Mouse (Mus musculus) stomach, postnatal 0 days (tissue): ENCODE measurements around the gene Rpl24. TPM values are rescaled to one million over a fixed set of nuclear protein-coding genes. Genes with fewer than 3 reads are reported as not detected.
"Not testable (repeated sequence)": the region's sequence is repeated elsewhere in the genome, so short reads cannot be mapped to it uniquely, and the experiment has no call there.

Source experiments
- ATAC-seq: fragments of 200-750 bp; cut with Nextera tagmentation; 2 replicates; pipeline ENCODE4 v1.8.0; 2017; ENCODE audit not compliant: low FRiP score, low TSS enrichment
- DNase-seq: peaks from one replicate; pipeline ENCODE4 v3.0.0-alpha.2; 2016; ENCODE audit warnings: low spot score
- H3K27ac ChIP-seq: fragments of 300-500 bp; sonication (generic); replicated peaks from 2 replicates; pipeline ENCODE4 v1.5.1; 2014; ENCODE audit warnings: mild to moderate bottlenecking, control low read depth
- H3K27me3 ChIP-seq: fragments of 300-500 bp; sonication (generic); 2 replicates; pipeline ENCODE4 v1.6.1; 2014; ENCODE audit warnings: low read length; ENCODE audit not compliant: control insufficient read depth, insufficient read depth
- H3K36me3 ChIP-seq: fragments of 300-500 bp; sonication (generic); 2 replicates; pipeline ENCODE4 v1.6.1; 2014; ENCODE audit warnings: low read length, mixed read lengths; ENCODE audit not compliant: control insufficient read depth, insufficient read depth
- H3K4me1 ChIP-seq: fragments of 300-500 bp; sonication (generic); replicated peaks from 2 replicates; pipeline ENCODE4 v1.6.1; 2014; ENCODE audit warnings: antibody characterized with exemption; ENCODE audit not compliant: control insufficient read depth, insufficient read depth
- H3K4me2 ChIP-seq: fragments of 300-500 bp; sonication (generic); replicated peaks from 2 replicates; pipeline ENCODE4 v1.6.1; 2014; ENCODE audit warnings: low read depth, mild to moderate bottlenecking, control low read depth, moderate library complexity
- H3K4me3 ChIP-seq: fragments of 300-500 bp; sonication (generic); 2 replicates; pipeline ENCODE4 v1.5.1; 2014; ENCODE audit warnings: low read depth, low read length, control low read depth
- H3K9ac ChIP-seq: fragments of 300-500 bp; sonication (generic); 2 replicates; pipeline ENCODE4 v1.6.1; 2014; ENCODE audit warnings: mild to moderate bottlenecking, low read length, control low read depth, mixed read lengths
- H3K9me3 ChIP-seq: fragments of 300-500 bp; sonication (generic); 2 replicates; pipeline ENCODE4 v1.6.1; 2016; ENCODE audit warnings: low read length; ENCODE audit not compliant: control insufficient read depth
- CTCF ChIP-seq: IDR thresholded peaks from 2 replicates; pipeline ENCODE4 v1.5.1; 2016; ENCODE audit warnings: antibody characterized with exemption, low read depth, mild to moderate bottlenecking, moderate library complexity
- EP300 ChIP-seq: optimal IDR thresholded peaks from 2 replicates; pipeline ENCODE3; 2016; ENCODE audit warnings: antibody characterized with exemption
- WGBS: fragments of 180-500 bp; shearing (Covaris S2); extraction: QIAGEN DNeasy Blood & Tissue Kit; methylation state at CpG from one replicate; pipeline ENCODE4 v1.1.7; 2014; 5-methylcytosine and 5-hydroxymethylcytosine counted together
- polyA plus RNA-seq: library from polyadenylated mRNA; unstranded; fragments of >200 nt; fragmentation: Nextera tagmentation; extraction: Ambion mirVana; gene quantifications from 2 replicates; pipeline ENCODE4 v1.2.1, GENCODE M21; 2015

Gene Rpl24
- polyA plus RNA-seq, 1 experiment from 2014 or later: 770 TPM

DNA sequence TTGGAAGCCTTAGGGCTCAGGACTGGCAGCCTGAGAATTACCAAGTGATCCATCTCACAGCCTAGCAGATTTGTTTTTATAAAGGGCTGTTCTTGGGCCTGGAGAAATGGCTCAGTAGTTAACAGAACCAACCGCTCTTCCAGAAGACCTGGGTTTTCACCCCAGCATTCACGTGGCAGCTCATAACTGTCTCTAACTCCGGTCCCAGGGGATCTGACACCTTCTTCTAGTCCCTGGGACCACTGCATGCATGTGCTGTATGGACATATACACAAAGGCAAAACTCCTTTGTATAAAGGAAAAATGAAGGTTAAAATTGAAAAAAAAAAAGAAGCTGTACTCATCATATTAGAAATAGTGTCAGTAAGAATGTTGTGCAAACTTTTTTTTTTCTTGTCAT lies 15.6 kb upstream of the Rpl24 start:
- WGBS: 64% methylated on average over 3 of the region's 3 CpGs
- Histone ChIP-seq H3K4me1 (no peaks in the 10 kb centered on the region), H3K36me3 (no peaks in the 10 kb centered on the region), H3K27ac (no peak overlapping the region), H3K4me2 (no peak overlapping the region), H3K9ac (no peak overlapping the region), H3K9me3 (no peaks in the 10 kb centered on the region), H3K27me3 (no peaks in the 10 kb centered on the region), H3K4me3 (no peak overlapping the region)
- ATAC-seq (no peak), DNase-seq (no peak)
- TF ChIP-seq CTCF (no peak), EP300 (no peak)

DNA sequence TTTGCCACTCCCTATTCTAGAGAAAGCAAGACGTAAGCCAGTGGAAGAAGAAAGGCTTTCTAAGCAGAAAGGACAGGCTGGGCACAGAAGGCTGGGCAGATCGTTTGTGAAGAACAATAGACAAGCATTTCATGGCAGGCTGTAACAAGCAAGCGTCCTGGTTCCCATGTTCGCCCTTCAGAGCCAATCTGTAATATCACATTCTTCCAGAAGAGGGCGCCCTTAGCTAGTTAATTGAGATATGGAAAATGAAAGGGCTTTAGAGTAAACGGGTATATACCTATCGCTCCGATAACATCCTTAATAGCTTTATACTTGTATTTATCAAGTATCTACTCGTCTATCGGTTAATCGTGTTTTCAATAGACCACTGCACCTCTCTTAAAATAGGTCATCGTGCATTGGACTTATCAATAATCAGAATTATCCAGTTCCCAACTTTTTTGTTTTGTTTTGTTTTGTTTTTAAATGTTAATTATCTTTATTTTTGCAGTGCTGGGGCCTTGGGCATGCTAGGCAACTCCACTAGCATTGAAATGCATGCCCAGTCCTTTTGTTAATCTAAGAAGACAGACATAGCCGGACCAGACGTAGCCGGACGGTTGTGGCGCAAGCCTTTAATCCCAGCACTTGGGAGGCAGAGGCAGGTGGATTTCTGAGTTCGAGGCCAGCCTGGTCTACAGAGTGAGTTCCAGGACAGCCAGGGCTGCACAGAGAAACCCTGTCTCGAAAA lies 15.0 kb upstream of the Rpl24 start:
- Histone ChIP-seq H3K4me2 (peak overlapping the region; percentile 33; the same call in 1 of the 2 replicates), H3K4me3 (0 out of 2 replicates have a peak overlapping the region, but pooled peaks have one; percentile 22), H3K4me1 (no peaks in the 10 kb centered on the region), H3K9ac (no peak overlapping the region), H3K9me3 (no peaks in the 10 kb centered on the region), H3K27ac (no peak overlapping the region), H3K27me3 (no peaks in the 10 kb centered on the region), H3K36me3 (no peaks in the 10 kb centered on the region)
- WGBS: 38% methylated on average over 19 of the region's 19 CpGs
- ATAC-seq: peak; percentile 66
- TF ChIP-seq CTCF: peak; percentile 92
- TF ChIP-seq EP300: no peak
- DNase-seq: peak; percentile 73

DNA sequence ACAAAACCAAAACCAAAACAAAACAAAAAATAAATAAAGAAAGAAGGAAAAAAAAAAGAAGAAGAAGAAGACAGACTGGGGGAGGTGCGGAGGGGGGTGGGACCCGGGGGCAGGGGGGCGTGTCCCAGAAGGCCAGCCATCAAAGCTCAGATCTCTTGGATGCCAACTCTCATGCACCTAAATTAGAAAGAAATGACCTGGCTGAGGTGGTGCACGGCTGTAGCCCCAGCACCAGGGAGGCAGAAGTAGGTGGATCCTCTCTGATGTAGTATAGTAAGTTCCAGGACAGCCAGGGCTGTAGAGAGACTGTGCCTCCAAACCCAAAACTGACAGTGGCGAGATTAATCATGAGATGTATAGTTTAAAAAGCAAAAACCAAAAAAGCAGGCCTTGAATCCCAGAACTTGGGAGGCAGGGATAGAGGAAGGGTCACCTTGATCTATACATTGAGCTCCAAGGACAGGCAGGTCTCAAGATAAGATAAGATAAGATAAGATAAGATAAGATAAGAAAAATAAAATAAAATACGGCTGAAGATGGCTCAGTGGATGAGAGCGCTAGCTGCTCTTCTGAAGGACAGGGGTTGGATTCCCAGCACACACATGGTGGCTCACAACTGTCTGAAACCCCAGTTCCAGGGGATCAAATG lies 14.3 kb upstream of the Rpl24 start:
- Histone ChIP-seq H3K27me3 (no peaks in the 10 kb centered on the region), H3K4me1 (no peaks in the 10 kb centered on the region), H3K4me3 (no peak overlapping the region), H3K9me3 (no peaks in the 10 kb centered on the region), H3K36me3 (no peaks in the 10 kb centered on the region), H3K9ac (no peak overlapping the region), H3K4me2 (no peak overlapping the region), H3K27ac (no peak overlapping the region)
- DNase-seq (no peak), ATAC-seq (0 out of 2 replicates have a peak, but pooled peaks have one; percentile 63)
- no peak for TF ChIP-seq EP300
- no peak for TF ChIP-seq CTCF
- 64% methylated on average over 7 of the region's 7 CpGs for whole genome bisulfite sequencing

DNA sequence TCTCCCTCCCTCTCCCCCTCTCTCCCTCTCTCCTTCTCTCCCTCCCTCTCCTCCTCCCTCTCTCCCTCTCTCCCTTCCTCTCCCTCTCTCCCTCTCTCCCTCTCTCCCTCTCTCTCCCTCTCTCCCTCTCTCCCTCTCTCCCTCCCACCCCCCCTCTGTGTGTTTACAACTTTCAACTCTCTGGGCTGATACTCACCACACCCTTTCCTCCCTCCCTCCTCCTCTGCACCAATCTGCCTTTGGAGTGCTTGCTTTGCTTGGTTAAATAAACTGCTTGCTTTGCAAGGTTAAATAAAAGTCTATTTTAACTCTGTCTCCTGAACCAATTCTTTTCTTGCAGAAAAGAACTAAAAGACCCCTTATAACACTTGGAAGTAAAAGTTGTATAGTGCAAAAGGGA lies 13.3 kb upstream of the Rpl24 start:
- DNase-seq: peak; percentile 20

DNA sequence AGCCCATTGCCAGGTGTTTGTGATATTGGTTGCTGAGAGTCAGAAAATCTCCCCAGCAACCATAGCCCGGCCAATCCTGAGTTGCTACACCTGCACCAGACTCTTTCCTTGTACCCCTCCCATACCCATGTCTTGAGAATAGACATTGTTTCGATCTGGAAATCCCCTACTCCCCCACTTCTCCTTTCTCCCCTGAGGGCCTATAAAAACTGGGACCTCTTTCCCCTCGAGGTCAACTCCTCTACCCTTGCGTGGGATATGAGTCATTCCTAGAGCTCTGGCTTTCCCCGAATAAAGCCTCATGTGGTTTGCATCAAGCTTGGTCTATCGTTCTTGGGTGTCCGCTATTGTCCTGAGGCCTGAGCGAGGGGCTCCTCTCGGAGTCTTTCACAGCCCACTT lies 11.9 kb upstream of the Rpl24 start:
- WGBS: 93% methylated on average over 9 of the region's 9 CpGs
- H3K27me3 ChIP-seq, H3K9ac ChIP-seq, H3K9me3 ChIP-seq, H3K4me1 ChIP-seq, ATAC-seq, H3K27ac ChIP-seq, H3K36me3 ChIP-seq, DNase-seq, H3K4me3 ChIP-seq, H3K4me2 ChIP-seq: not testable (repeated sequence)

More for the DNA sequence above, 13.3 kb upstream of the Rpl24 start:
- Histone ChIP-seq H3K36me3 (no peaks in the 10 kb centered on the region), H3K4me2 (no peak overlapping the region), H3K9ac (no peak overlapping the region), H3K27me3 (no peaks in the 10 kb centered on the region), H3K4me3 (no peak overlapping the region), H3K4me1 (no peaks in the 10 kb centered on the region), H3K9me3 (no peaks in the 10 kb centered on the region), H3K27ac (no peak overlapping the region)
- ATAC-seq: no peak
- TF ChIP-seq CTCF: no peak
- TF ChIP-seq EP300: no peak

DNA sequence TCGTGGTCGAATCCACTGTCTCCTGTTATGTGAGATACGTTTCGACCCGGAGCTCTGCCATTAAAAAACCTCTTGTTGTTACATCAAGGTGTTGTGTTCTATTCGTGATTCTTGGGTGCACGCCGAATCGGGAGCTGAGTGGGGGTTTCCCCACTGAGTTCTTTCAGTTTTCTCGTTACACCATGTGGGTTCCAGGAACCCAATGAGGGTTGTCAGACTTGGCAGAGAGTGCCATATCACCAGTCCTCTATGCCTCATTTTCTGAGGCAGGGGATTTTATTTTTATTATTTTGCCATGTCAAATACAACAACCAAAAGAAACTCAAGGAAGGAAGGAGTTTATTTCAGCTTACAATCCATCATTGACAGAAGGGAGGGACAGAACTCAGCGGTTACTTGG lies 3.0 kb upstream of the Rpl24 start:
- not testable (repeated sequence) for H3K4me2 ChIP-seq, H3K9ac ChIP-seq, DNase-seq, H3K4me3 ChIP-seq, ATAC-seq, H3K9me3 ChIP-seq, H3K4me1 ChIP-seq, H3K36me3 ChIP-seq, H3K27ac ChIP-seq, H3K27me3 ChIP-seq
- WGBS: 85% methylated on average over 6 of the region's 11 CpGs
